Mouse (Mus musculus): Measurements from ENCODE around the gene Ccnb2. TPM values are rescaled to one million over a fixed set of nuclear protein-coding genes. Genes with fewer than 3 reads are reported as not detected.

The Ccnb2 gene
- total and polyA plus RNA-seq, 3 experiments: 83.9 to 130 (median 102) TPM

GRCm38 (mm10) chr9:70371638-70372037 lies 49.7 kb downstream of the Ccnb2 start:
- dilution Hi-C loops (cut with MboI; ENCODE audit: extremely low pct_ligation_motif_present, extremely low pct_unique_long_range_greater_than_20kb, low sequenced_read_pairs) (no loop called here), in situ Hi-C loops (cut with MboI; ENCODE audit: low pct_ligation_motif_present, low pct_unique_long_range_greater_than_20kb, low sequenced_read_pairs) (no loop called here)
- no peak overlapping the region for H3K4me2 ChIP-seq (ENCODE audit: insufficient read depth, low read depth, poor library complexity, severe bottlenecking)
- H3K4me3 ChIP-seq (replicated peaks in 1 of 3; ENCODE audit: low read depth in 2 of 3, low read length in 2 of 3, poor library complexity in 1 of 3): no peak overlapping the region
- H3K4me1 ChIP-seq (ENCODE audit: control insufficient read depth in 1 of 2, insufficient read depth in 2 of 2): no peaks in the 10 kb centered on the region
- no peak overlapping the region for H3K9ac ChIP-seq (ENCODE audit: insufficient read depth, low read depth)
- H3K9me3 ChIP-seq (replicated peaks; ENCODE audit: low read length): no peaks in the 10 kb centered on the region
- no peaks in the 10 kb centered on the region for H3K27me3 ChIP-seq (replicated peaks)
- no peaks in the 10 kb centered on the region for H3K79me2 ChIP-seq (replicated peaks; ENCODE audit: control insufficient read depth, extremely low read depth, insufficient read depth, poor library complexity, severe bottlenecking)
- DNase-seq (ENCODE audit: extremely low read depth): no peak
- H3K36me3 ChIP-seq (replicated peaks in 1 of 2; ENCODE audit: control insufficient read depth in 1 of 2, insufficient read depth in 1 of 2, low read length in 1 of 2): peaks cover 81 to 96% of the 10 kb centered on the region in 2 experiments
- no peak overlapping the region for H3K27ac ChIP-seq (ENCODE audit: insufficient read depth, low read depth)
- TF ChIP-seq JUND (conservative IDR thresholded peaks at IDR 0.05; ENCODE audit: low read depth, low read length) (no peak), ZKSCAN1 (IDR thresholded peaks at IDR 0.05; ENCODE audit: borderline replicate concordance, low read depth, low read length) (no peak), RAD21 (IDR thresholded peaks at IDR 0.05; ENCODE audit: low read depth, low read length) (no peak), EP300 (IDR thresholded peaks at IDR 0.05; ENCODE audit: low read length) (no peak), SMC3 (IDR thresholded peaks at IDR 0.05; ENCODE audit: low read depth, low read length) (no peak), MAZ (IDR thresholded peaks at IDR 0.05; ENCODE audit: low read depth, low read length) (no peak), ZNF384 (IDR thresholded peaks at IDR 0.05; ENCODE audit: low read depth, low read length) (peak; percentile 34; the same call in 1 of the 2 replicates), POLR2AphosphoS2 (IDR thresholded peaks at IDR 0.05; ENCODE audit: low read depth, low read length) (no peak), PAX5 (IDR thresholded peaks at IDR 0.05; ENCODE audit: low read length) (no peak), BHLHE40 (IDR thresholded peaks at IDR 0.05; ENCODE audit: low read depth, low read length) (peak; percentile 40; the same call in 1 of the 2 replicates), MYC (IDR thresholded peaks at IDR 0.05; ENCODE audit: low read depth, low read length) (no peak), ZMIZ1 (IDR thresholded peaks at IDR 0.05; ENCODE audit: low read depth, low read length) (no peak), ETS1 (conservative IDR thresholded peaks at IDR 0.05; ENCODE audit: low read depth, low read length) (no peak), E2F4 (IDR thresholded peaks at IDR 0.05; ENCODE audit: insufficient replicate concordance, low read depth, low read length) (no peak)

GRCm38 (mm10) chr9:70366898-70367297 lies 54.4 kb downstream of the Ccnb2 start:
- in situ Hi-C loops (cut with MboI; ENCODE audit: low pct_ligation_motif_present, low pct_unique_long_range_greater_than_20kb, low sequenced_read_pairs) (no loop called here), dilution Hi-C loops (cut with MboI; ENCODE audit: extremely low pct_ligation_motif_present, extremely low pct_unique_long_range_greater_than_20kb, low sequenced_read_pairs) (no loop called here)
- H3K4me1 ChIP-seq (ENCODE audit: control insufficient read depth in 1 of 2, insufficient read depth in 2 of 2): 0 out of 4 replicates have a peak, but pooled peaks cover 0 to 3% of the 10 kb centered on the region in 2 experiments
- DNase-seq (ENCODE audit: extremely low read depth): no peak
- no peaks in the 10 kb centered on the region for H3K27me3 ChIP-seq (replicated peaks)
- no peak overlapping the region for H3K9ac ChIP-seq (ENCODE audit: insufficient read depth, low read depth)
- H3K79me2 ChIP-seq (replicated peaks; ENCODE audit: control insufficient read depth, extremely low read depth, insufficient read depth, poor library complexity, severe bottlenecking): no peaks in the 10 kb centered on the region
- no peak overlapping the region for H3K27ac ChIP-seq (ENCODE audit: insufficient read depth, low read depth)
- H3K4me3 ChIP-seq (replicated peaks in 1 of 3; ENCODE audit: low read depth in 2 of 3, low read length in 2 of 3, poor library complexity in 1 of 3): no peak overlapping the region
- H3K9me3 ChIP-seq (replicated peaks; ENCODE audit: low read length): no peaks in the 10 kb centered on the region
- H3K36me3 ChIP-seq (replicated peaks in 1 of 2; ENCODE audit: control insufficient read depth in 1 of 2, insufficient read depth in 1 of 2, low read length in 1 of 2): peaks cover 80 to 98% of the 10 kb centered on the region in 2 experiments
- H3K4me2 ChIP-seq (ENCODE audit: insufficient read depth, low read depth, poor library complexity, severe bottlenecking): no peak overlapping the region
- TF ChIP-seq USF1 (IDR thresholded peaks at IDR 0.05; ENCODE audit: low read depth, low read length): no peak
- no peak for TF ChIP-seq MEF2A (IDR thresholded peaks at IDR 0.05; ENCODE audit: borderline replicate concordance, low read depth, low read length)
- TF ChIP-seq MYC (IDR thresholded peaks at IDR 0.05; ENCODE audit: low read depth, low read length): no peak
- no peak for TF ChIP-seq EP300 (IDR thresholded peaks at IDR 0.05; ENCODE audit: low read length)
- no peak for TF ChIP-seq BHLHE40 (IDR thresholded peaks at IDR 0.05; ENCODE audit: low read depth, low read length)
- TF ChIP-seq IRF4 (IDR thresholded peaks at IDR 0.05; ENCODE audit: low read depth, low read length): no peak
- TF ChIP-seq JUND (conservative IDR thresholded peaks at IDR 0.05; ENCODE audit: low read depth, low read length): no peak
- TF ChIP-seq JUN (IDR thresholded peaks at IDR 0.05; ENCODE audit: insufficient read depth, low read depth, low read length): no peak
- TF ChIP-seq USF2 (conservative IDR thresholded peaks at IDR 0.05; ENCODE audit: low read depth, low read length): no peak
